Mouse (Mus musculus) midbrain, embryonic 11.5 days (tissue): ENCODE measurements around the gene Gm3298. TPM values are rescaled to one million over a fixed set of nuclear protein-coding genes. Genes with fewer than 3 reads are reported as not detected.
"Not testable (repeated sequence)": the region's sequence is repeated elsewhere in the genome, so short reads cannot be mapped to it uniquely, and the experiment has no call there.

Experiments used
- ATAC-seq: fragments of 200-750 bp; cut with Nextera tagmentation; 2 replicates; pipeline ENCODE4 v1.8.0; 2017; ENCODE audit warnings: moderate TSS enrichment, moderate library complexity; ENCODE audit not compliant: low FRiP score
- DNase-seq: peaks from one replicate; pipeline ENCODE4 v3.0.0; 2015; ENCODE audit warnings: low spot score; ENCODE audit errors: missing footprints
- H3K27ac ChIP-seq: fragments of 300-500 bp; sonication (generic); 2 replicates; pipeline ENCODE4 v1.5.1; 2014; ENCODE audit warnings: low read depth, low read length
- H3K27me3 ChIP-seq: fragments of 300-500 bp; sonication (generic); 2 replicates; pipeline ENCODE4 v1.6.1; 2014; ENCODE audit warnings: mild to moderate bottlenecking, low read length, moderate library complexity, mixed read lengths; ENCODE audit not compliant: control insufficient read depth, insufficient read depth
- H3K36me3 ChIP-seq: fragments of 300-500 bp; sonication (generic); 2 replicates; pipeline ENCODE4 v1.6.1; 2014; ENCODE audit warnings: mild to moderate bottlenecking, low read length, moderate library complexity, mixed read lengths; ENCODE audit not compliant: control insufficient read depth, insufficient read depth
- H3K4me1 ChIP-seq: fragments of 300-500 bp; sonication (generic); 2 replicates; pipeline ENCODE4 v1.6.1; 2014; ENCODE audit warnings: low read length; ENCODE audit not compliant: control insufficient read depth, insufficient read depth
- H3K4me2 ChIP-seq: fragments of 300-500 bp; sonication (generic); 2 replicates; pipeline ENCODE4 v1.6.1; 2014; ENCODE audit warnings: mild to moderate bottlenecking, moderate library complexity
- H3K4me3 ChIP-seq: fragments of 300-500 bp; sonication (generic); 2 replicates; pipeline ENCODE4 v1.5.1; 2014; ENCODE audit warnings: low read depth, low read length
- H3K9ac ChIP-seq: fragments of 300-500 bp; sonication (generic); 2 replicates; pipeline ENCODE4 v1.6.1; 2014; ENCODE audit warnings: low read length
- H3K9me3 ChIP-seq: fragments of 300-500 bp; sonication (generic); 2 replicates; pipeline ENCODE4 v1.6.1; 2016; ENCODE audit warnings: low read length; ENCODE audit not compliant: control insufficient read depth
- WGBS: fragments of 180-500 bp; shearing (Covaris S2); extraction: QIAGEN DNeasy Blood & Tissue Kit; methylation state at CpG from one replicate; pipeline ENCODE4 v1.1.7; 2014; 5-methylcytosine and 5-hydroxymethylcytosine counted together
- polyA plus RNA-seq: library from polyadenylated mRNA; unstranded; fragments of >200 nt; fragmentation: Nextera tagmentation; extraction: Ambion mirVana; gene quantifications from 2 replicates; pipeline ENCODE4 v1.2.1, GENCODE M21; 2014

The Gm3298 gene
- not detected in 2 replicates for polyA plus RNA-seq

DNA sequence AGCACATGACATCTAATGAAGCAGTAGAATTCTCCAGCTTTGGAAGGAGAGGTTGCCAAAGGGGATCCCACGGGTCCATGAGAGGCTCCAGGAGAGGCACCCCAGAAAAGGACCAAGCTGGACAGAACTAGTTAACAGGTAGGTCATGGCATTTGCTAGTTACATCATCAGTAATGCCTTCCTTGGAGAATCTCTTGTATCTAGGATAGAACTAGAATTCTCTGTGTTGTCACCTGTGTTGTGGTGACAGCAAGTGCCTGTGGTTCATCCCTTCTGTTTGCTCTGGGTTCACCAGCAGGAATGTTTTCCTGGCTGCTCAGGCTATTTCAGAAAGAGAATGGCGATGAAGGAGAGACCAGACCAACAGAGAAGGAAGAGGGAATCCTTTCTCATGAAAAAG, at the start of gene Gm3298:
Gene Gm3298 (plus strand): TSS at position 301 of the 400 bp plus-strand sequence.
- not testable (repeated sequence) for H3K9ac ChIP-seq, H3K27me3 ChIP-seq, H3K9me3 ChIP-seq, H3K36me3 ChIP-seq, H3K4me1 ChIP-seq, DNase-seq, ATAC-seq, H3K27ac ChIP-seq, H3K4me3 ChIP-seq, H3K4me2 ChIP-seq
- WGBS = no CpG with 5 or more reads among the region's 2 CpGs

DNA sequence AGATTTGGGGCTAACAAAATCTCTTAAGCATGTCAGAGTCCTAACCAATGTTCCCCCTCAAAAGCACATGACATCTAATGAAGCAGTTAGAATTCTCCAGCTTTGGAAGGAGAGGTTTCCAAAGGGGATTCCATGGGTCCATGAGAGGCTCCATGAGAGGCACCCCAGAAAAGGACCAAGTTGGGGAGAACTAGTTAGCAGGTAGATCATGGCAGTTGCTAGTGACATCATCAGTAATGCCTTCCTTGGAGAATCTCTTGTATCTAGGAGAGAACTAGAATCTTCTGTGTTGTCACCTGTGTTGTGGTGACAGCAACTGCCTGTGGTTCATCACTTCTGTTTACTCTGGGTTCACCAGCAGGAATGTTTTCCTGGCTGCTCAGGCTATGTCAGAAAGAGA, 32.1 kb upstream of the Gm3298 start, which contains the start of gene Gm8297:
Gene Gm8297 (plus strand): TSS at position 301 of the 400 bp plus-strand sequence.
- not testable (repeated sequence) for H3K36me3 ChIP-seq, ATAC-seq, H3K4me2 ChIP-seq, H3K27ac ChIP-seq, H3K9me3 ChIP-seq, H3K4me3 ChIP-seq, H3K9ac ChIP-seq, DNase-seq, H3K4me1 ChIP-seq, H3K27me3 ChIP-seq

DNA sequence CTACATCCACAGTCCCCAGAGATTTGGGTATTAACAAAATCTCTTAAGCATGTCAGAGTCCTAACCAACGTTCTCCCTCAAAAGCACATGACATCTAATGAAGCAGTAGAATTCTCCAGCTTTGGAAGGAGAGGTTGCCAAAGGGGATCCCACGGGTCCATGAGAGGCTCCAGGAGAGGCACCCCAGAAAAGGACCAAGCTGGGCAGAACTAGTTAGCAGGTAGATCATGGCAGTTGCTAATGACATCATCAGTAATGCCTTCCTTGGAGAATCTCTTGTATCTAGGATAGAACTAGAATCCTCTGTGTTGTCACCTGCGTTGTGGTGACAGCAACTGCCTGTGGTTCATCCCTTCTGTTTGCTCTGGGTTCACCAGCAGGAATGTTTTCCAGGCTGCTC, 34.6 kb downstream of the Gm3298 start, which contains the start of gene 4930555G01Rik:
Gene 4930555G01Rik (plus strand): TSS at position 301 of the 400 bp plus-strand sequence.
- no CpG with 5 or more reads among the region's 3 CpGs for WGBS
- not testable (repeated sequence) for H3K4me1 ChIP-seq, H3K4me2 ChIP-seq, H3K36me3 ChIP-seq, H3K9ac ChIP-seq, H3K4me3 ChIP-seq, ATAC-seq, H3K27me3 ChIP-seq, H3K9me3 ChIP-seq, H3K27ac ChIP-seq, DNase-seq

Other genes with a start within 250 kb of the Gm3298 start
- not detected in 2 replicates for gene Gm9602, start 239.6 kb upstream of the Gm3298 start, polyA plus RNA-seq
- gene Gm3269, start 177.8 kb upstream of the Gm3298 start, polyA plus RNA-seq = not detected in 2 replicates
- gene Gm3264, start 160.3 kb upstream of the Gm3298 start, polyA plus RNA-seq = 0.68 and 0.75 TPM in 2 replicates
- gene Gm3278, start 123.5 kb upstream of the Gm3298 start, polyA plus RNA-seq = not detected in 2 replicates
- gene Gm8297, start 32.0 kb upstream of the Gm3298 start, polyA plus RNA-seq = not detected in 2 replicates
- gene 4930555G01Rik, start 34.7 kb downstream of the Gm3298 start, polyA plus RNA-seq = not detected in 2 replicates
- 2.3 and 2.5 TPM in 2 replicates for gene Gm8281, start 55.1 kb downstream of the Gm3298 start, polyA plus RNA-seq
- not detected in 2 replicates for gene Gm8279, start 115.6 kb downstream of the Gm3298 start, polyA plus RNA-seq
- not detected in 2 replicates for gene Gm3317, start 148.6 kb downstream of the Gm3298 start, polyA plus RNA-seq
- gene Gm8271, start 169.9 kb downstream of the Gm3298 start, polyA plus RNA-seq = not detected in 2 replicates
- gene Gm3526, start 244.7 kb downstream of the Gm3298 start, polyA plus RNA-seq = not detected in 2 replicates